Mouse (Mus musculus): ENCODE data around the gene Mitf.

The Mitf gene

DNA sequence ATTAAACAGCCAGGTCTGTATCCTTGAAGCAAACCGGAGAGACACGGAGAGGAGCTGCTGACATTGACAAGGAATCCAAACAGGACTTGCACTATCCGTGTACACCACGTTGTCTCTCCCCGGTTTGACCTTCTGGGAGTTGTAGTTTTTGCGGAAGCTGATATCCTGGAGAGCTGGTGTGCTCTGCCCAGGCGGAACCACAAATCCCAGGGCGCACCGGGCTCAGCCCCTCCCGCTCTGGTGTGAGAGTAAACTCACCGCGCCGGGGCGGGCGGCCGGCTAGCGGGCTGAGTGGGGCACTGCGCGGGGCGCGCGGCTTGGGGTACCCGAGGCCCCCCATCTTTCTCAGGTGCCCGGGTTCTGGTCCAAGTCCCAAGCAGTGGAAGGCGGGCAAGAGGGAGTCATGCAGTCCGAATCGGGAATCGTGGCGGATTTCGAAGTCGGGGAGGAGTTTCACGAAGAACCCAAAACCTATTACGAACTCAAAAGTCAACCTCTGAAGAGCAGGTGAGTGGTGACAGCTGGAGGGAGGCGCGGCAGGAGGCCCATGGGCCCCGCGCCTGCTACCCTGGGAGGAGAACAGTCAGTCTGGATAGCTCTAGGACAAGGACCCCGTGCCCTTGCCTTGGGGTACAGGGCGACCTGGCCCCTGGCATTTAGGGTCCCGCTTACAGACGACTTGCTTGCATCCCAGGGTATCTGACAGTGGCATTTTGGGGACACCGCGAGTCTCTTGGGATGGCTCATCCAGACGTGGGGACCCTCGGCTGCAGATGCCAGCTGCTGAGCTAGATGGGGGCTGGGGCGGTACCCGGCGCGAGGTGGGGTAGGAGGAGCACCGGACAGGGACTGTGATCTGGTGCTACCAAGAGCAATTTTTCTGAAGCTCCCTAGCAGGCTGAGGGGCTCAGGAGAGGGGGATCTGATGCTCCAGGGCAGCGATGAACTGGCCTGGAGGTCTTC lies at the start of gene Mitf:
Gene Mitf (plus strand): TSS at position 272 of the 963 bp plus-strand sequence.
- DNase-seq (ENCODE audit: low spot score in 2 of 2): peak; percentile 82 to 83

DNA sequence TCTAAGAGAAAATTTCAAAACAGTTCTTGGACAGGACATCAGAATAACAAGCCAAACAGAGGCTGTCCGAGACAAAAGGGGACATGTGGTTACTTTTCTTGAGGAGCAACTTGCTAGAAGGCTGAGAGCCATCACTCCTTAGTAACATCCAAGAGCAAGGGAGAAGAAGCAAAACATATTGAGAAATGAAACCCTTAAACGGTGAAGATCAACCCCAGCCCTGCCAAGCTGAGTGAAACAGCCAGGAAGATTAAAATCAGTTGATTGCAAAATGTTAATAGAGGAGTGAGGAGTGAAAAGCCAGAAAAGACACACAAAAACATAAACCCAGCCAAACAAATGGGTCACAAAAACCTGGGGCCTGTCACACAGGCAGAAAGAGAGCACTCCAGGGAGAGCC lies 49.5 kb upstream of the Mitf start:
- no peak for DNase-seq (ENCODE audit: low spot score in 2 of 2)

GRCm38 (mm10) chr6:97758884-97759283 lies 48.0 kb upstream of the Mitf start:
- DNase-seq (ENCODE audit: low spot score in 2 of 2): no peak

DNA sequence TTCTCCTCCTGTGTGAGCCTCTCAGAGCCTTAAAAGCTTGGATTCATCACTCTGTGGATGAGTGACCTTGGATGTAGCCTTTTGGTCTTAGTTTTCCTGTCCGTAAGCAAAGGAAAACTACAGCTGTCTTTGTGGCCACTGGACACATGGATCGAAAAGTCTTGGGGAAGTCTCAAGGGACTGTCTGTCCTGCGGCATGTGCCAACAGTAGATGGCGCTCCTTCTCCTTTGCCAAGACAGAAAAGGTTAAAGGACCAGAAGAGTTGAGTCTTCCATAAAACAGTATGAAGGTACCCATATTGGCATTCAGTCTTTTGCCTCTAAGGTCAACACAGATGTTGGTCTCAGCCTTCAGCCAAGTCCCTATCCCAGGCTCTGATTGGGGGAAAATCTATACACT lies 47.6 kb upstream of the Mitf start:
- DNase-seq (ENCODE audit: low spot score in 2 of 2): peak in 1 of 2 experiments; percentile 41

- DNase-seq (ENCODE audit: low spot score in 2 of 2): peak; percentile 19
Measured at GRCm38 (mm10) chr6:97761326-97761725, 45.5 kb upstream of the Mitf start.

GRCm38 (mm10) chr6:97763970-97764369 lies 42.9 kb upstream of the Mitf start:
- no peak for DNase-seq (ENCODE audit: low spot score in 2 of 2)

DNA sequence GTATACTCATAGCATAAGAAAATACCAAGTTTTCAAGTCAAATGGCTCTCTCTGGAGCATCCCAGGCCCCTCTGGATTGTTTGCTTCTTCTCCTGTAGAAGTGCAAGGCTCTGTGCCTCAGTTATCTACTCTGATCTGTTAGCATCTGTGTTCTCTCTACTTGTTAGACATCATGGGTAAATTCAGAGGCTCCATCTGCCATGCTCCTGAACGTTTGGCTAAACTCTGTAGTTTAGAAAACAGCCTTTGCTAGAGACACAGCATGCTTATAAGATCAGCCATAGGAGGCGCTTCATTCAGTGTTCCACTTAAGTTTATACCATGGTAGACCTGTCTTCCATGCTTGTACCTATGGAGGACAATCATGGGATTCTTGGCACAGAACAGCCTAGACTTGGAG lies 39.0 kb upstream of the Mitf start:
- no peak for DNase-seq (ENCODE audit: low spot score in 2 of 2)

GRCm38 (mm10) chr6:97769549-97769948 lies 37.3 kb upstream of the Mitf start:
- DNase-seq (ENCODE audit: low spot score in 2 of 2): no peak

DNA sequence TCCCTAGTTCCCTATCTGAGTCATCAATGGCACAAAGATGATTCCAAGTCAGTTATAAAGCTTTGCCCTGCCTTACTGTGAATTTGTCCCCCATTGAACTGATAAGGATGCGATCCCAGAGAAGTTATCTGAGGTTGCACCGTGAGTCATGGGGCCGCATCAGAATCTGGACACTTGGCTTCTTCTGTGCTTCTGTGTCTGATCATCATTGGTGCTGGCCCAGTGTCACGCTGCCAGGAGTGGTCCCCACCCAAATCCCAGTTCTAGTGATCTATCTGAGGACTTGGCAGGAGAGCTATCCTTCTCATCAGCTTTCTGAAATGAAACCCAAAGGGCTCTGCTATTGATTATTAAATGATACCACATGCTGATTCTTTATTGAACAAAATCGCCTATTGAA lies 25.5 kb upstream of the Mitf start:
- no peak for DNase-seq (ENCODE audit: low spot score in 2 of 2)

- no peak for DNase-seq (ENCODE audit: low spot score in 2 of 2)
Measured at GRCm38 (mm10) chr6:97782291-97782690, 24.6 kb upstream of the Mitf start.

DNA sequence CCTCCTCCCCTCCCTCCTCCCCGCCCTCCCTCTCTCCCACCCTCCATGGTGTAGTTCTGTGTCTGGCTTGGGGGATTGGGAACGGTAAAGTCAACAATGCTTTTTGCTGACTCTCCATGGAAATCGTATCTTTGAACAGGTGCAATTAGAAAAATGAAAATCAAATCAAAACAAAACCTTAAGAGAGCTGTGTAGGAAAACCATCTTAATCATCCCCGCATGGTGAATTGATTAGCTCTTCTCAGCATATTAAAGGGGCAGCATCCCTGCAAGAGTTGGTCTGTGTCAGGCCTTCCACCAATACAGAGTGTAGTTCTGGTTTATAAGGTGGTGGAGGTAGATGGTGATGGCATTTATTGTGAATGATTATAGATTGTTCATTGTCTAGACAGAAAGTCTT lies 20.0 kb upstream of the Mitf start:
- no peak for DNase-seq (ENCODE audit: low spot score in 2 of 2)

DNA sequence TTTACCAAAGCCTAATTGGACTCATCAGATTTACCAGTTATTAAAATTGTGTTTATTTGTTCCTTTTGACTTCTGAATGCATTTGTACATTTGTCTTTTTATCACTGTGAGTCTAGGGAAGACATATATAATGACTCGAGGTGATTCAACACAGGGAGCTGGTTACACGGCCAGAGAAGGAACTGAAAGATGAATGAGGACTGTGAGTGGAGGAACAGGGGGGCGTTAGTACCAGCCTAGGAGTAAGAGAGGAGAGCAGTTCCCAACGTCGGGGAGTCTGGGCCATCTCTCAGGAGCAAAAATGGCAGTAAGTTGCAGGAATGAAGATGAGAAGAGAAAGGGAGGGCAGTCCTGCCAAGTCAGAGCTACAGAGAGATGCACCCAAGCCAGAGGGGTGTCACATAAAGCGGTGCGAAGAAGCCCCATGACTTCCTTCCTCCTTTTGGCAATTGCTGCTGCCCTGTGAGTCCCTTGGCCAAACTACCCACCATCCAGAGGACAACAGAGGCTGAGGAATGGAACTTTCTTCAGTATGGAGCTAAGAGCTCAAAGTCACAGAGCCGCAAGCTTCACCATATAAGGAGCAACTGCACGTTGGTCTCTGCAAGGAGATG lies 18.4 kb upstream of the Mitf start:
- DNase-seq (ENCODE audit: low spot score in 2 of 2): no peak

- no peak for DNase-seq (ENCODE audit: low spot score in 2 of 2)
Measured at GRCm38 (mm10) chr6:97789700-97790099, 17.2 kb upstream of the Mitf start.

DNA sequence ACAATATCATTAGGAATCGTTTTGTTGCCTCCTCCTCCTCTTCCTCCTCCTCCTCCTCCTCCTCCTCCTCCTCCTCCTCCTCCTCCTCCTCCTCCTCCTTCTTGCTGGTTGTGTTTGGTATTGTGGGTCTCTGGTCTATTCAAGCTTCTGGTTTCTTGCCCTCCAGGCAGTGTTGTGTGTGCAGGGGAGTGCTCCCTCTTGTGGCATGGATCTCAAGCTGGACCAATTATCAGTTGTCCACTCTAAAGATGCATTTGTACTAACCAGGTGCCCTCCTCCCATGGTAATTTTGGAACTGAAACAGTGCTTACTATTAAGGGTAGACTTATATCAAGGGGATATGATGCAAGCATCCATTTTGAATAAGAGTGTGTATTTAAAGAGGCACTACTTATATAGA lies 14.7 kb upstream of the Mitf start:
- DNase-seq (ENCODE audit: low spot score in 2 of 2): no peak

DNA sequence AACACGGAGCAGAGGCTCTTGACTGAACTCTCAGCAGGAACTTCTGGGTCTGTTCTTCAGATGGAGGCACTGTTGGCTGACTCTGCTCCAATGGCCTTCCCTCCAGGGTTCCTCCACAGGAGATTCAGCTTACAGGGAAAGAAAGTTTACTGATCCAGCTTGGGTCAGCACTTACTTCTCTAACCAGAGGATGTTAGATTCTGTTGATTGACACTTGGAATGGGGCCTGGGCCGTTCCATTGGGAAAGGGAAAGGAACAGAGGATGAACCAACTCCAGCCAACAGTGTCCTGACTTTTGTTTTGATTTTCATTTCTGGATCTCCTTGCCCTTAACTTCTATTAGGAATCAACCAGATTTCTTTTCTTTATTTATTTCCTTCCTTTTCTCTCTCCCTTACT lies 11.7 kb upstream of the Mitf start:
- DNase-seq (ENCODE audit: low spot score in 2 of 2): no peak

DNA sequence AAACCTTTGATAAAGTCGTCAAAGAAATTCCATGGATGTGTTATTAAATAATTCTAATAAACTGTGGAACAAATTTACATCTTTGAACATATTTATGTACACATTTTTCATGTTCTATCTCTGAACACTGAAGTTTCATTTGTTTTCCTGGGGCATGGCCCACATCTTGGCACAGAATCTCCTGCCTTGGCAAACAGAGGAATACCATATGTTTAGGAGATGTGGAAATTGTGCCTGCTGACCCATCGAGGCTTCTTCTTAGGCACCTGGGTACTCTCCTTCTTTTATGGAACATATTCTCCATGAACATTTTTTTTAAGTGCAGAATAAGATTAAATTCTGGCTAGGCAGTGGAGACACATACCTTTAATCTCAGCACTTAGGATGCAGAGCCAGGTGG lies 6.2 kb upstream of the Mitf start:
- DNase-seq (ENCODE audit: low spot score in 2 of 2): no peak

DNA sequence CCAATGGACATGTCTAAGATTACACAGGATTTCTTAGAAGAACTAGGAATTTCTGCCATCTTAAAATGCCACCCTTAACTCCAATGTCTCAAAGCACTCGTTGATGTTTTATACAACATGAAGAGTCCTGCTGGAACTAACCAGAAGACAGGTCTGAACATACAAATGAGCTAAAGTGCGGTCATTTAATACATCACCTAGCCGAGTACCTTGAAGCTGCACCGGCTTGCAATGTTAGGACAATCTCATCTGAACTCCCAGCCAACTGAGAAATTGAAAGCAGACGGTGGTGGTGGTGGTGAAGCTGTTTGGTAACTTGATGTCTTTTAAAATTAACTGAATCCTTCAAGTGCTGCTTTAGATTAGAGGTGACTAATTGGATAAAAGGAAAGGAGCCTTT lies 801 bp upstream of the Mitf start:
- DNase-seq (ENCODE audit: low spot score in 2 of 2): no peak

DNA sequence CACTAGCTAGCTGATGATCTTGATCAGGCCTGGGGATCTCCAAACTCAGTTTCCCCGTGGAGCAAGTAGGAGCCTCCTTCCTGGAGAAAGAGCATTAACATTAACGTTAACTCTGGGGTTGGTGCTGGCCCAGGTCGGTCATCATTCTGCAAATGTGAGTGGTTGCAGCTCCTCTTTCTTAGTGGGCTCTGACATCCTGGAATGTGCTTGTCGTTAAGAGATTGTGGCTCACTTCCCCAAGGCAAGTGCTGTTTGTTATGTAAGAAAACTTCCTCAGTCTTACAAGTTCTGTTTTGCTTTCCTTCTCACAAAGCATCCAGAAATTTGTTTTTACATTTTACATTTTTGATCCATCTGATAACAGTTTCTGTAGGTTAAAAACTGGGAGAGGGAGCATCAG lies 7.3 kb downstream of the Mitf start:
- DNase-seq (ENCODE audit: low spot score in 2 of 2): no peak

GRCm38 (mm10) chr6:97815723-97816122 lies 8.9 kb downstream of the Mitf start:
- DNase-seq (ENCODE audit: low spot score in 2 of 2): no peak

- DNase-seq (ENCODE audit: low spot score in 2 of 2): no peak
Measured at GRCm38 (mm10) chr6:97816806-97817205, 10.0 kb downstream of the Mitf start.

GRCm38 (mm10) chr6:97818128-97818527 lies 11.3 kb downstream of the Mitf start:
- DNase-seq (ENCODE audit: low spot score in 2 of 2): no peak

DNA sequence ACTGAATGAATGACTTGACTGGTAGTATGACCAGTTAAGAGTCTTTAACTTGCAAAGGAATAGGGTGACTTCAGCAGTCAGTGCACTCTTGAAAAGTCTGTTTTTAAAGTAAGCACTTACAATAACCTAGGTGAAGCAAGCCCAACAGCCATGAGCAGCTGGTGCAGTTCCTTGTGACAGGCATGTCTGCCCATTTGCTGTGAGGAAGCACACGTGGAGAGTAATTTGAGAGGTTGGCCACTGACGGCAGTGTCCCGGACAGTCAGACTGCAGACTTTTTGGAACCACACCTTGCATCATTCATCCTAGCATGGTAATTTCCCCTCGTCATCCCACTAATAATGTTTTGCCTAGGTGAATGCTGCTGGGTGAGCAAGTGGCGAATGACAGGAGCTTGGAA lies 12.1 kb downstream of the Mitf start:
- DNase-seq (ENCODE audit: low spot score in 2 of 2): no peak

- DNase-seq (ENCODE audit: low spot score in 2 of 2): no peak
Measured at GRCm38 (mm10) chr6:97820505-97820904, 13.7 kb downstream of the Mitf start.

Data from frontal cortex, postnatal 14 days (tissue).